Mouse (Mus musculus): ENCODE measurements around the gene Gm21083. TPM values are rescaled to one million over a fixed set of nuclear protein-coding genes. Genes with fewer than 3 reads are reported as not detected.
"Not testable (repeated sequence)": the region's sequence is repeated elsewhere in the genome, so short reads cannot be mapped to it uniquely, and the experiment has no call there.

Gm21083 gene
- polyA plus RNA-seq, 1 experiment from 2014 or later, result not detected

DNA sequence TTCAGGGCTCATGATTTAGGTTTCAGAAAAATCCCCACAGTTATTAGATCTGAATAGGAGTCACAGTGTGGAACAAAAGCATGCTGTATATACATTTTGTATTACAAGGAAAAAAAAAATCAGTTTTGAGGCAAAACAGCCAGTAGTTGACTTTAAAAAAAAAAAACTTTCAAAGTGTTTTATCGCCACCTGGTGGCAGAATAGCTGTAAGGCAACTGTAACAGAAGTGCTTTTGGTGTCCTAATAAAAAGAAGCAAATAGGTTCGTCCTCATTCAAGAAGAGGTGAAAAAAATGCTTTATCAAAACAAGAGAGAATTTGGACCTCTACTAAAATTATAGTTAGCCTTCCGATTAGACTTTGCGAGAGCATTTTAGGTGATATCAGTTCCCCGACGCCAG is 11.2 kb downstream of the Gm21083 start:
- not testable (repeated sequence) for H3K4me2 ChIP-seq (replicated peaks; ENCODE audit: low read depth, low read length); ATAC-seq (ENCODE audit: low FRiP score, low TSS enrichment); H3K27ac ChIP-seq (ENCODE audit: low read depth, low read length); H3K4me1 ChIP-seq (ENCODE audit: control insufficient read depth, insufficient read depth, low read length); H3K27me3 ChIP-seq (ENCODE audit: control insufficient read depth, insufficient read depth, low read length); H3K9me3 ChIP-seq (ENCODE audit: control insufficient read depth, low read length); H3K9ac ChIP-seq (ENCODE audit: low read depth, low read length); H3K36me3 ChIP-seq (ENCODE audit: control insufficient read depth, insufficient read depth, low read length); H3K4me3 ChIP-seq (ENCODE audit: low read length)
- 28% methylated on average over 6 of the region's 6 CpGs for WGBS

DNA sequence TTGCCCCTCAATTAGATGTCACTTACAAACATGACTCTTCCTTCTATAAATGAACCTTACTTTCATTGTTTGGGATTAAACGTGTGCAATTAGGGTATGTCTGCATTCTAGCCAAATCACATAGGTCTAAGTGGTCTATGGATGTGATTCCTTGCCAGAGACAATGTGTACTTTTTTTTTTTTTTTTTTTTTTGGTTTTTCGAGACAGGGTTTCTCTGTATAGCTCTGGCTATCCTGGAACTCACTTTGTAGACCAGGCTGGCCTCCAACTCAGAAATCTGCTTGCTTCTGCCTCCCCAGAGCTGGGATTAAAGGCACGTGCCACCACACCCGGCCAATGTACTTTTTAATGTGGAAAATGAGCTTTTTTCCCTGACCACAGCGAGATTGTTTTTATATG is 13.5 kb downstream of the Gm21083 start:
- H3K27ac ChIP-seq (ENCODE audit: low read depth, low read length); H3K36me3 ChIP-seq (ENCODE audit: control insufficient read depth, insufficient read depth, low read length); H3K9ac ChIP-seq (ENCODE audit: low read depth, low read length); H3K27me3 ChIP-seq (ENCODE audit: control insufficient read depth, insufficient read depth, low read length); H3K4me3 ChIP-seq (ENCODE audit: low read length); H3K4me1 ChIP-seq (ENCODE audit: control insufficient read depth, insufficient read depth, low read length); H3K4me2 ChIP-seq (replicated peaks; ENCODE audit: low read depth, low read length); H3K9me3 ChIP-seq (ENCODE audit: control insufficient read depth, low read length); ATAC-seq (ENCODE audit: low FRiP score, low TSS enrichment): not testable (repeated sequence)
- WGBS, result 51% methylated on average over 5 of the region's 5 CpGs

DNA sequence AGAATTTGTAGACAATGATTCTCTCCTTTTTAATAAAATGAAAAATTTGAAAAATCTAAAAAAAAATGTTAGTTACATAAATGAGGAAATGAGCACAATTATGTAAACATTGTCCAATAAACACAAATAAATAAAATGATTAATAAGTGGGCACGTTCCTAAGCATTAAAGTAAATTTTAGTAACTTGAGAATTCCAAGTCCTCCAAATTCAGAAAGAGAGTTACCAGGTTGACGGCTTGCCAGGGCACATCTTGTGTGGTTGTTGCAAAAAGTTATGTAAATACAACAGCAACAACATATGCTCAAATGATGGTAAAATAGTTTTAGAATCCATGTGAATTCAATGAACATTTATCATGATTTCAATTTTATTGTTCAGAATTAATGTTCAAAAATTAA is 14.4 kb downstream of the Gm21083 start:
- 73% methylated on average over 2 of the region's 2 CpGs for WGBS
- H3K9ac ChIP-seq (ENCODE audit: low read depth, low read length); H3K36me3 ChIP-seq (ENCODE audit: control insufficient read depth, insufficient read depth, low read length); H3K4me2 ChIP-seq (replicated peaks; ENCODE audit: low read depth, low read length); H3K27ac ChIP-seq (ENCODE audit: low read depth, low read length); H3K9me3 ChIP-seq (ENCODE audit: control insufficient read depth, low read length); H3K27me3 ChIP-seq (ENCODE audit: control insufficient read depth, insufficient read depth, low read length); H3K4me1 ChIP-seq (ENCODE audit: control insufficient read depth, insufficient read depth, low read length); H3K4me3 ChIP-seq (ENCODE audit: low read length): not testable (repeated sequence)
- ATAC-seq (ENCODE audit: low FRiP score, low TSS enrichment), result peak; percentile 62; the same call in 1 of the 2 replicates

DNA sequence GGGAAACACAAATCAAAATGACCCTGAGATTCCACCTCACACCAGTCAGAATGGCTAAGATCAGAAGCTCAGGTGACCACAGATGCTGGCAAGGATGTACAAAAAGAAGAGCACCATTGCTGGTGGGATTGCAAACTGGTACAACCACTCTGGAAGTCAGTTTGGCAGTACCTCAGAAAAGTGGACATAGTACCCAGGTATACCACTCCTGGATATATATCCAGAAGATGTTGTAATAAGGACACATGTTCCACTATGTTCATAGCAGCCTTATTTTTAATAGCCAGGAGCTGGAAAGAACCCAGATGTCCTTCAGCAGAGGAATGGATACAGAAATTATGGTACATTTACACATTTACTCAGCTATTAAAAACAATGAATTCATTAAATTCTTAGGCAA is 21.7 kb downstream of the Gm21083 start:
- not testable (repeated sequence) for H3K9ac ChIP-seq (ENCODE audit: low read depth, low read length); H3K4me1 ChIP-seq (ENCODE audit: control insufficient read depth, insufficient read depth, low read length); H3K36me3 ChIP-seq (ENCODE audit: control insufficient read depth, insufficient read depth, low read length); H3K9me3 ChIP-seq (ENCODE audit: control insufficient read depth, low read length); H3K4me3 ChIP-seq (ENCODE audit: low read length); H3K27ac ChIP-seq (ENCODE audit: low read depth, low read length); ATAC-seq (ENCODE audit: low FRiP score, low TSS enrichment); H3K4me2 ChIP-seq (replicated peaks; ENCODE audit: low read depth, low read length); H3K27me3 ChIP-seq (ENCODE audit: control insufficient read depth, insufficient read depth, low read length)

DNA sequence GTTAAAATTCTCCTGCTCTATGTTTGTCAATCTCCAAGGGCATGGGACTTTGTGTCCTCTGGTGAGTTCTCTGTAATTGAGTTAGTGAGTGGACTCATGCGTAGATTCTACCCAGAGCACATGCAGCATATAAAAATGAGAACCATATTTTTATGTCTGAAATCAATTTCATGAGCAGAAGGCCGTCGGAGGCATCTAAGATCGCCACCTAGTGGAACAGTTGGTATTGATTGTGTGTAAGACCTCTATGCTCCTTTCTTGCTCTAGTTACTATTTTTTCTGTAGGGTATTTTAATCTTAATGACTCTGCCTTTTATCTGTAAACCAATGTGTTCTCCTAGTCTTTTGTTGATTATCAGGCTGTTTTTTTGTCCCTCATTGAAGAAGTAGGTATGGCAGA is 23.2 kb downstream of the Gm21083 start:
- H3K4me1 ChIP-seq (ENCODE audit: control insufficient read depth, insufficient read depth, low read length), result not testable (repeated sequence)

DNA sequence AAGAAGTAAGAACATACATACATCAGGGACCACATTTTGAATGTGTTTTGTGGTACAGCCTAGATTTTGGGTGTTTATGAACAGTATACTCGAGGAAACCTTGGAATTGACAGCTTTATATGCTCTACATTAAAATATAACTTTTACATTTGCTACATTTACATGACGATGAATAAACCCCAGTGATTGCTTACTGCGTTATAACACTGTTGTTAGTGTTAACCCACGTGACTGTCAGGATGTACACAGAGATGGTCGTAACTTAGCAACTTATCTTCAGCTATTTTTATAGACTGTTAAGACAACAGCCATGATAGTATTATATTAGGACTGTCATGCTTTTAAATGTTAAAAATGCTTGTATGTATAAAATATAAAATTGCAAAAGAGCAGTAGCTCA is 24.3 kb downstream of the Gm21083 start:
- WGBS, result 57% methylated on average over 5 of the region's 5 CpGs
- H3K27me3 ChIP-seq (ENCODE audit: control insufficient read depth, insufficient read depth, low read length); H3K4me3 ChIP-seq (ENCODE audit: low read length); H3K9ac ChIP-seq (ENCODE audit: low read depth, low read length); H3K4me2 ChIP-seq (replicated peaks; ENCODE audit: low read depth, low read length); ATAC-seq (ENCODE audit: low FRiP score, low TSS enrichment); H3K9me3 ChIP-seq (ENCODE audit: control insufficient read depth, low read length); H3K27ac ChIP-seq (ENCODE audit: low read depth, low read length); H3K4me1 ChIP-seq (ENCODE audit: control insufficient read depth, insufficient read depth, low read length); H3K36me3 ChIP-seq (ENCODE audit: control insufficient read depth, insufficient read depth, low read length): not testable (repeated sequence)

More for the DNA sequence above, 23.2 kb downstream of the Gm21083 start:
- not testable (repeated sequence) for H3K27me3 ChIP-seq (ENCODE audit: control insufficient read depth, insufficient read depth, low read length); H3K4me2 ChIP-seq (replicated peaks; ENCODE audit: low read depth, low read length); H3K9ac ChIP-seq (ENCODE audit: low read depth, low read length); H3K27ac ChIP-seq (ENCODE audit: low read depth, low read length); ATAC-seq (ENCODE audit: low FRiP score, low TSS enrichment); H3K9me3 ChIP-seq (ENCODE audit: control insufficient read depth, low read length); H3K36me3 ChIP-seq (ENCODE audit: control insufficient read depth, insufficient read depth, low read length); H3K4me3 ChIP-seq (ENCODE audit: low read length)
- 42% methylated on average over 4 of the region's 4 CpGs for WGBS

DNA sequence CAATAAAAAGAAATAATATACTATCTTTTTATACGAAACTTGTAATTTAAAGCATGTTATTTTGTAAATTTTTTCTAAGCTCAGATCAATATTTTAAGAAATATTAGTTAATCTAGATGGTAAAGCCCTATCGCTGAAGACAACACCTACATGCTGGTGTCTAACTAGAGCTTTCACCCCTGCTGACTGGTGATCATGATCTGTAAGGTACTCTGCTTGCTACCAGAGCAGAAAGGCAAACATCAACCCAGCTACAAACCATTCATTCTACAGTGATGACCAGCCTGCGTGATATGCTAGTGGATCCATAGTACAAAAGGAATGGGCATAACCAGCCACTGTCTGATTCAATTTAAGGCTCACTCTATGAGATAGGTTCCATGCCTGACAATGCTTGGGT is 24.8 kb downstream of the Gm21083 start:
- 79% methylated on average over 3 of the region's 3 CpGs for WGBS

DNA sequence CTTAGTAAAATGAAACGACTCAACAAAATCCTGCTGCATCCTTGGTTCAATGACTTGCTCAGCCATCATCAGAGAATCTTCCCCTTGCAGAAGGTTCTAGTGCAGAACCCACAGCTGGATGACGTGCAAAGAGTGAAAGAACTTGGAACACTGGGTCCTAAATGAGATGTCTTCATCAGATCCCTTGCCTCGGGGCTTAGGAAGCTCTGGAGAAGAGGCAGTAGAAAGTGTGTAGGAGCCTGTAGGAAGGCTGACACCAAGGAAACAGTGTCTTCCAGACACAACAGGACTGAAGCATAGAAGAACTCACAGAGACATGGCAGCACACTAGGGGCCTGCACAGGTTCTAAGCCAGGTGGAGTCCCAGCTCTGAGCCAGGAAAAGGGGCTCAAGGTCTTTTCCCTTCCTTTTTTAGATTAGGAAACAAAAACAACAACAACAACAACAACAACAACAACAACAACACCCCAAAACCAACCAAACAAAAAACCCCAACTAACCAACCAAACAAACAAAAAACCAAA is 25.4 kb downstream of the Gm21083 start:
- not testable (repeated sequence) for H3K9ac ChIP-seq (ENCODE audit: low read depth, low read length); H3K27ac ChIP-seq (ENCODE audit: low read depth, low read length); H3K4me1 ChIP-seq (ENCODE audit: control insufficient read depth, insufficient read depth, low read length); H3K4me2 ChIP-seq (replicated peaks; ENCODE audit: low read depth, low read length); H3K27me3 ChIP-seq (ENCODE audit: control insufficient read depth, insufficient read depth, low read length); H3K4me3 ChIP-seq (ENCODE audit: low read length); ATAC-seq (ENCODE audit: low FRiP score, low TSS enrichment); H3K36me3 ChIP-seq (ENCODE audit: control insufficient read depth, insufficient read depth, low read length)
- 66% methylated on average over 3 of the region's 3 CpGs for WGBS
- peaks cover 13% of the 10 kb centered on the region for H3K9me3 ChIP-seq (ENCODE audit: control insufficient read depth, low read length)

More for the DNA sequence above, 24.8 kb downstream of the Gm21083 start:
- peaks cover 13% of the 10 kb centered on the region for H3K9me3 ChIP-seq (ENCODE audit: control insufficient read depth, low read length)
- not testable (repeated sequence) for H3K27ac ChIP-seq (ENCODE audit: low read depth, low read length); H3K9ac ChIP-seq (ENCODE audit: low read depth, low read length); H3K4me1 ChIP-seq (ENCODE audit: control insufficient read depth, insufficient read depth, low read length); ATAC-seq (ENCODE audit: low FRiP score, low TSS enrichment); H3K4me2 ChIP-seq (replicated peaks; ENCODE audit: low read depth, low read length); H3K27me3 ChIP-seq (ENCODE audit: control insufficient read depth, insufficient read depth, low read length); H3K4me3 ChIP-seq (ENCODE audit: low read length); H3K36me3 ChIP-seq (ENCODE audit: control insufficient read depth, insufficient read depth, low read length)

DNA sequence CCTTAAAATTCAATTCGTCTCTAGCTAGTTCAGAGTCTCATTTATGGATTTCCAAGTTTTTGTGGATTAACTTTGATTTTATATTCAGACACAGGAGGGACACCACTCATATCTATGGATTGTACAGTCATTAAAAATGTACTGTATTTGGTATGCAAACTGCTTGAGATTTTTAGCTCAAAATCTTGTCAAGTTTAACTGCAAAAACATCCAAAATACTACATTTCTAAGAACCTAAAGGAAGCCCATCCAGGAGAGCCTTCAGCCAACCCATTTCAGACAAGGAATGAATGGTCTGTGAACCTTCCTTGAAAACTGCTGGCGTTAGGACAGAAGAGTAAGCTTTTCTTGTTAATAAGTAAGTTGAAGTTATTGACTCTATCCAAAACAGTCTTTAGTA is 25.9 kb downstream of the Gm21083 start:
- not testable (repeated sequence) for H3K27me3 ChIP-seq (ENCODE audit: control insufficient read depth, insufficient read depth, low read length); H3K4me2 ChIP-seq (replicated peaks; ENCODE audit: low read depth, low read length); H3K36me3 ChIP-seq (ENCODE audit: control insufficient read depth, insufficient read depth, low read length); H3K4me3 ChIP-seq (ENCODE audit: low read length); H3K9ac ChIP-seq (ENCODE audit: low read depth, low read length); H3K4me1 ChIP-seq (ENCODE audit: control insufficient read depth, insufficient read depth, low read length); H3K27ac ChIP-seq (ENCODE audit: low read depth, low read length); ATAC-seq (ENCODE audit: low FRiP score, low TSS enrichment)
- 53% methylated on average over 2 of the region's 2 CpGs for WGBS
- H3K9me3 ChIP-seq (ENCODE audit: control insufficient read depth, low read length), result peaks cover 13% of the 10 kb centered on the region

DNA sequence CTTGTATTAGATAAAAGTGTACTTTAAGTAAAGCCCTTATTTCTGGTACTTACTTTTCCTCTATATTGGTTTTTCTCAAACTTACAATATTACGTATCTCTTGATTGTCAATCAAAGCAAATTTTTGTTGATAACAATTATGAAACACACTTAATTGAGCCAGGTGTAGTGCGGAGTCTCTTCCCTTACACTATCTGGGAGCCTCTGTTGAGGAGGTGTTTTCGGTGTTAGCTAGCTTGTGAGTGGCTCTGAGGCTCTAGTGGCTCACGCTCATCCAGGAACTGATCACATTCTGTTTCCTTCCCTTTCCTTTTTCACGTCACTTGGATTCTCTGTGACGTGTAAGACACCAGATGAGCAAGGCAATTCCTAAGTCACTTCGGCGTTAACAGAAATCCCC is 26.5 kb downstream of the Gm21083 start:
- H3K9ac ChIP-seq (ENCODE audit: low read depth, low read length); H3K4me2 ChIP-seq (replicated peaks; ENCODE audit: low read depth, low read length); H3K4me1 ChIP-seq (ENCODE audit: control insufficient read depth, insufficient read depth, low read length); H3K36me3 ChIP-seq (ENCODE audit: control insufficient read depth, insufficient read depth, low read length); H3K27me3 ChIP-seq (ENCODE audit: control insufficient read depth, insufficient read depth, low read length); ATAC-seq (ENCODE audit: low FRiP score, low TSS enrichment); H3K4me3 ChIP-seq (ENCODE audit: low read length); H3K27ac ChIP-seq (ENCODE audit: low read depth, low read length): not testable (repeated sequence)
- H3K9me3 ChIP-seq (ENCODE audit: control insufficient read depth, low read length), result peaks cover 13% of the 10 kb centered on the region
- 77% methylated on average over 8 of the region's 8 CpGs for WGBS
